Mouse (Mus musculus) CH12.LX (cell line): ENCODE measurements around the gene Eif4h. TPM values are rescaled to one million over a fixed set of nuclear protein-coding genes. Genes with fewer than 3 reads are reported as not detected.

ENCODE experiments used
- DNase-seq: peaks from one replicate; pipeline ENCODE4 v3.0.0-alpha.2; 2013; ENCODE audit errors: extremely low read depth
- H3K27ac ChIP-seq: 2 replicates; pipeline ENCODE4 v1.5.1; 2012; ENCODE audit warnings: low read depth, mild to moderate bottlenecking, control low read depth, moderate library complexity; ENCODE audit not compliant: insufficient read depth
- H3K27me3 ChIP-seq: replicated peaks from 2 replicates; pipeline ENCODE3; 2012; ENCODE audit warnings: inconsistent platforms
- H3K36me3 ChIP-seq, 2 experiments: replicated peaks in 1 of 2; 2 replicates each; pipeline versions ENCODE3 to v1.6.1; 2012; ENCODE audit warnings: inconsistent platforms in 1 of 2, low read length in 1 of 2, mild to moderate bottlenecking in 1 of 2, mixed read lengths in 1 of 2, moderate library complexity in 1 of 2; ENCODE audit not compliant: control insufficient read depth in 1 of 2, insufficient read depth in 1 of 2
- H3K4me1 ChIP-seq, 2 experiments: 2 replicates each; pipeline ENCODE4 v1.6.1; 2012; ENCODE audit warnings: inconsistent platforms in 1 of 2, moderate library complexity in 1 of 2; ENCODE audit not compliant: insufficient read depth in 2 of 2, control insufficient read depth in 1 of 2
- H3K4me2 ChIP-seq: 2 replicates; pipeline ENCODE4 v1.6.1; 2012; ENCODE audit warnings: low read depth, mild to moderate bottlenecking, control low read depth; ENCODE audit not compliant: poor library complexity, insufficient read depth, severe bottlenecking
- H3K4me3 ChIP-seq, 3 experiments: fragments of 150-350 bp in 1 of 3; sonication (generic) in 1 of 3; replicated peaks in 1 of 3; 2 replicates each; pipeline versions ENCODE3 to v1.5.1; 2011 to 2012; ENCODE audit warnings: low read depth in 2 of 3, low read length in 2 of 3, mild to moderate bottlenecking in 2 of 3, moderate library complexity in 2 of 3, control low read depth in 1 of 3, improper control_type of control experiment in 1 of 3, inconsistent platforms in 1 of 3, mixed read lengths in 1 of 3; ENCODE audit not compliant: poor library complexity in 1 of 3
- H3K79me2 ChIP-seq: replicated peaks from 2 replicates; pipeline ENCODE4 v1.6.1; 2012; ENCODE audit warnings: mild to moderate bottlenecking, moderate library complexity; ENCODE audit not compliant: control insufficient read depth, poor library complexity, insufficient read depth, severe bottlenecking; ENCODE audit errors: extremely low read depth
- H3K9ac ChIP-seq: 2 replicates; pipeline ENCODE4 v1.6.1; 2012; ENCODE audit warnings: low read depth, mild to moderate bottlenecking, control low read depth, moderate library complexity; ENCODE audit not compliant: insufficient read depth
- H3K9me3 ChIP-seq: replicated peaks from 2 replicates; pipeline ENCODE3; 2012; ENCODE audit warnings: low read length, inconsistent platforms, mixed read lengths
- BHLHE40 ChIP-seq: IDR thresholded peaks from 2 replicates; pipeline ENCODE4 v1.6.1; 2011; ENCODE audit warnings: mild to moderate bottlenecking, low read depth, low read length, improper control_type of control experiment
- CTCF ChIP-seq, 2 experiments: IDR thresholded peaks in 1 of 2; conservative IDR thresholded peaks in 1 of 2; 2 replicates each; pipeline ENCODE4 v1.5.1; 2011 to 2012; ENCODE audit warnings: low read depth in 2 of 2, low read length in 2 of 2, improper control_type of control experiment in 1 of 2, inconsistent platforms in 1 of 2, mild to moderate bottlenecking in 1 of 2, moderate library complexity in 1 of 2
- ELF1 ChIP-seq: IDR thresholded peaks from 2 replicates; pipeline ENCODE4 v1.6.1; 2014; ENCODE audit warnings: low read depth, mild to moderate bottlenecking, inconsistent platforms, low read length, improper control_type of control experiment
- ETS1 ChIP-seq: conservative IDR thresholded peaks from 2 replicates; pipeline ENCODE4 v1.6.1; 2012; ENCODE audit warnings: low read depth, mild to moderate bottlenecking, inconsistent platforms, low read length, improper control_type of control experiment, moderate library complexity
- HCFC1 ChIP-seq: IDR thresholded peaks from 2 replicates; pipeline ENCODE4 v1.6.1; 2012; ENCODE audit warnings: low read depth, mild to moderate bottlenecking, inconsistent platforms, low read length, improper control_type of control experiment
- IRF4 ChIP-seq: IDR thresholded peaks from 2 replicates; pipeline ENCODE4 v1.6.1; 2014; ENCODE audit warnings: low read depth, mild to moderate bottlenecking, inconsistent platforms, low read length, improper control_type of control experiment
- JUN ChIP-seq: IDR thresholded peaks from 2 replicates; pipeline ENCODE4 v1.6.1; 2011; ENCODE audit warnings: low read depth, mild to moderate bottlenecking, low read length, improper control_type of control experiment, moderate library complexity; ENCODE audit not compliant: insufficient read depth
- KAT2A ChIP-seq: IDR thresholded peaks from 2 replicates; pipeline ENCODE4 v1.6.1; 2012; ENCODE audit warnings: low read length, improper control_type of control experiment, inconsistent platforms; ENCODE audit not compliant: insufficient replicate concordance
- MAX ChIP-seq: IDR thresholded peaks from 2 replicates; pipeline ENCODE4 v1.6.1; 2011; ENCODE audit warnings: low read length, improper control_type of control experiment
- MAZ ChIP-seq: IDR thresholded peaks from 2 replicates; pipeline ENCODE4 v1.6.1; 2012; ENCODE audit warnings: low read depth, mild to moderate bottlenecking, inconsistent platforms, low read length, improper control_type of control experiment, moderate library complexity
- MEF2A ChIP-seq: IDR thresholded peaks from 2 replicates; pipeline ENCODE4 v1.6.1; 2014; ENCODE audit warnings: low read depth, mild to moderate bottlenecking, inconsistent platforms, low read length, improper control_type of control experiment, borderline replicate concordance
- NRF1 ChIP-seq: IDR thresholded peaks from 2 replicates; pipeline ENCODE4 v1.6.1; 2014; ENCODE audit warnings: low read depth, mild to moderate bottlenecking, inconsistent platforms, low read length, improper control_type of control experiment, moderate library complexity
- POLR2A ChIP-seq: IDR thresholded peaks from 2 replicates; pipeline ENCODE4 v1.6.1; 2011; ENCODE audit warnings: low read depth, mild to moderate bottlenecking, improper control_type of control experiment, low read length
- RAD21 ChIP-seq: IDR thresholded peaks from 2 replicates; pipeline ENCODE4 v1.6.1; 2011; ENCODE audit warnings: low read depth, mild to moderate bottlenecking, low read length, improper control_type of control experiment, moderate library complexity
- RCOR1 ChIP-seq: conservative IDR thresholded peaks from 2 replicates; pipeline ENCODE4 v1.6.1; 2012; ENCODE audit warnings: low read depth, mild to moderate bottlenecking, inconsistent platforms, low read length, improper control_type of control experiment
- TBP ChIP-seq: conservative IDR thresholded peaks from 2 replicates; pipeline ENCODE4 v1.6.1; 2011; ENCODE audit warnings: low read depth, low read length, improper control_type of control experiment
- TCF12 ChIP-seq: IDR thresholded peaks from 2 replicates; pipeline ENCODE4 v1.6.1; 2014; ENCODE audit warnings: low read depth, mild to moderate bottlenecking, inconsistent platforms, low read length, improper control_type of control experiment
- USF1 ChIP-seq: IDR thresholded peaks from 2 replicates; pipeline ENCODE4 v1.6.1; 2014; ENCODE audit warnings: low read depth, mild to moderate bottlenecking, inconsistent platforms, low read length, improper control_type of control experiment
- ZC3H11A ChIP-seq: IDR thresholded peaks from 2 replicates; pipeline ENCODE4 v1.6.1; 2012; ENCODE audit warnings: low read depth, mild to moderate bottlenecking, inconsistent platforms, low read length, improper control_type of control experiment
- ZNF384 ChIP-seq: IDR thresholded peaks from 2 replicates; pipeline ENCODE4 v1.6.1; 2012; ENCODE audit warnings: low read depth, low read length, improper control_type of control experiment, inconsistent platforms
- dilution Hi-C: fragments of 300-500 bp; cut with MboI; formaldehyde crosslinking; loops from 2 replicates; pipeline ENCODE4 v1.14.3; 2020; ENCODE audit warnings: low sequenced_read_pairs; ENCODE audit not compliant: extremely low pct_unique_long_range_greater_than_20kb, extremely low pct_ligation_motif_present
- in situ Hi-C: fragments of 300-500 bp; cut with MboI; formaldehyde crosslinking; loops from 3 replicates; pipeline ENCODE4 v1.14.3; 2019; ENCODE audit warnings: low sequenced_read_pairs, low pct_ligation_motif_present, low pct_unique_long_range_greater_than_20kb, mixed read lengths
- polyA plus RNA-seq: library from polyadenylated mRNA; unstranded; fragments of >175 nt; gene quantifications from 2 replicates; pipeline ENCODE4 v1.2.1, GENCODE M21; 2012; ENCODE audit warnings: low read depth; ENCODE audit not compliant: insufficient read length
- total RNA-seq, 2 experiments: library from RNA; depleted of rRNA; stranded (reverse); fragments of 300-350 nt in 1 of 2; fragments of >200 nt in 1 of 2; gene quantifications; 2 replicates each; pipeline ENCODE4 v1.2.3; 2012 to 2014

Gene Eif4h
- total and polyA plus RNA-seq, 3 experiments, result 391 to 470 (median 408) TPM

GRCm38 (mm10) chr5:134688718-134689284, 49.5 kb upstream of the Eif4h start:
- peak overlapping the region; percentile 86 for H3K4me2 ChIP-seq
- H3K4me3 ChIP-seq, result peak overlapping the region; percentile 27 to 48 (median 44)
- peaks cover 3 to 20% of the 10 kb centered on the region in 2 experiments; a peak in 2 of 4 replicates for H3K4me1 ChIP-seq
- no peak for TF ChIP-seq IRF4
- no peak; the same call in 1 of the 2 replicates for TF ChIP-seq ETS1
- peak; percentile 24 for TF ChIP-seq POLR2A
- peak; percentile 82 for TF ChIP-seq NRF1
- peak in 1 of 2 experiments; percentile 59; a peak in 2 of 4 replicates for TF ChIP-seq CTCF (conservative IDR thresholded peaks at IDR 0.05 in 1 of 2, IDR thresholded peaks at IDR 0.05 in 1 of 2; ENCODE audit: low read depth in 2 of 2, low read length in 2 of 2)
- TF ChIP-seq ZNF384, result no peak
- TF ChIP-seq HCFC1, result peak; percentile 34; the same call in 1 of the 2 replicates
- no peak for TF ChIP-seq KAT2A
- TF ChIP-seq TCF12, result no peak
- peak; percentile 12 for TF ChIP-seq MAX
- no peak for TF ChIP-seq USF1
- no peak for TF ChIP-seq ZC3H11A
- TF ChIP-seq BHLHE40, result 0 out of 2 replicates have a peak, but pooled peaks have one; percentile 9
- peak; percentile 76 for TF ChIP-seq ELF1
- peak; percentile 20 for TF ChIP-seq RAD21
- no peak for TF ChIP-seq MAZ
- dilution Hi-C loops, result no loop called here
- DNase-seq, result peak; percentile 99
- H3K79me2 ChIP-seq, result no peaks in the 10 kb centered on the region
- no peaks in the 10 kb centered on the region for H3K9me3 ChIP-seq
- in situ Hi-C loops, result loop anchor here (5.0 kb wide), 1 partner anchor 42 kb away; no protein-coding TSS in a partner anchor
- peaks cover 0 to 26% of the 10 kb centered on the region in 2 experiments for H3K36me3 ChIP-seq
- peak overlapping the region; percentile 20; the same call in 1 of the 2 replicates for H3K9ac ChIP-seq
- no peaks in the 10 kb centered on the region for H3K27me3 ChIP-seq
- no peak overlapping the region for H3K27ac ChIP-seq

GRCm38 (mm10) chr5:134688086-134688717, 48.9 kb upstream of the Eif4h start, which contains the start of gene Limk1:
Gene Limk1 (minus strand): TSS chr5:134688598.
- Histone ChIP-seq H3K4me2 (peak within 1 kb of the TSS; percentile 91), H3K27ac (no peak within 1 kb of the TSS), H3K9ac (peak within 1 kb of the TSS; percentile 73), H3K9me3 (no peaks in the 10 kb centered on the region), H3K4me3 (peak within 1 kb of the TSS; percentile 54 to 70 (median 66)), H3K27me3 (no peaks in the 10 kb centered on the region), H3K79me2 (no peaks in the 10 kb centered on the region), H3K4me1 (peaks cover 3 to 20% of the 10 kb centered on the region in 2 experiments; a peak in 2 of 4 replicates), H3K36me3 (peaks cover 0 to 28% of the 10 kb centered on the region in 2 experiments)
- DNase-seq, result no peak
- in situ Hi-C loops (loop anchor here (5.0 kb wide), 1 partner anchor 41 kb away; no protein-coding TSS in a partner anchor), dilution Hi-C loops (no loop called here)
- TF ChIP-seq MEF2A (no peak), HCFC1 (no peak), TBP (no peak), JUN (no peak), POLR2A (peak; percentile 55; the same call in 1 of the 2 replicates), CTCF (conservative IDR thresholded peaks at IDR 0.05 in 1 of 2, IDR thresholded peaks at IDR 0.05 in 1 of 2; ENCODE audit: low read depth in 2 of 2, low read length in 2 of 2) (no peak), RCOR1 (no peak)
